16 mouse cellular contexts compared by ENCODE assay signal in the genomic region with DNA sequence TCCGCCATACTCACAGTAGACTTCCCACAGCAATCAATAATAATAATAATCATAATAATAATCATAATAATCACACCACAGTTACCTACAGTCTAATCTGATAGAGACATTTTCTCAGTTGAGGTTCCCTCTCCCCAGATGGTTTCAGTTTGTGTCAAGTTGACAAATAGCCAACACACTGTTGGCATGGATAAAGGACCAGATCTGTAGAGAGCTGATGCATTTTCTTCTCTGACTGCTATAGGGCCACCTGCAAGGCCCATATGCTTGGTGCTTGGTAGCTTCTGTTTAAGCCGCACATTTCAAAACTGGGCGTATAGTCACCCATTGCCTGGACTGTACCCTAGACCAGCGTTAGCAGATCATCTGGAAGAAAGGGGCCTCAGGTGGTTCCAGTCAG.
"Had no signal": no experiment of that assay in that cellular context is flagged by ENCODE, and none has a peak within 500 bp of the region (broad histone marks: within the 10 kb centered on the region; RNA-seq: fewer than 3 reads in every experiment).

No protein-coding gene starts in this region.

- H3K9ac ChIP-seq: lung, embryonic 15.5 days; midbrain, embryonic 13.5 days; midbrain, embryonic 15.5 days; neural tube, embryonic 12.5 days; stomach, embryonic 15.5 days had no signal

- H3K27ac ChIP-seq: lung, embryonic 15.5 days; macrophage; midbrain, embryonic 13.5 days; midbrain, embryonic 15.5 days; neural tube, embryonic 12.5 days; stomach, embryonic 15.5 days; stomach, postnatal 0 days had no signal

- ATAC-seq: lung, postnatal 0 days; midbrain, embryonic 13.5 days; midbrain, embryonic 15.5 days had no signal

- H3K4me2 ChIP-seq: lung, embryonic 15.5 days; midbrain, embryonic 11.5 days; midbrain, embryonic 13.5 days; midbrain, embryonic 15.5 days; neural tube, embryonic 12.5 days; stomach, embryonic 15.5 days had no signal

- H3K4me1 ChIP-seq: lung, embryonic 15.5 days; megakaryocyte, embryonic 14.5 days; midbrain, embryonic 13.5 days; midbrain, embryonic 15.5 days; neural tube, embryonic 12.5 days; stomach, embryonic 15.5 days had no signal

- H3K36me3 ChIP-seq: lung, embryonic 15.5 days; midbrain, embryonic 13.5 days; midbrain, embryonic 15.5 days; neural tube, embryonic 12.5 days; stomach, embryonic 15.5 days had no signal

- H3K27me3 ChIP-seq: lung, embryonic 15.5 days; megakaryocyte, embryonic 14.5 days; midbrain, embryonic 13.5 days; midbrain, embryonic 15.5 days; neural tube, embryonic 12.5 days; stomach, embryonic 15.5 days had no signal

- DNase-seq: lung, postnatal 14 days; lung, postnatal 36 days; right cerebral cortex, postnatal 14 days; thymus, adult 2 months; thymus, postnatal 25 days; thymus, postnatal 4 days had no signal

- H3K4me3 ChIP-seq: lung, embryonic 15.5 days; megakaryocyte, embryonic 14.5 days; midbrain, embryonic 13.5 days; midbrain, embryonic 15.5 days; neural tube, embryonic 12.5 days; stomach, embryonic 15.5 days had no signal

- H3K9me3 ChIP-seq: lung, embryonic 15.5 days; megakaryocyte, embryonic 14.5 days; midbrain, embryonic 13.5 days; midbrain, embryonic 15.5 days; neural tube, embryonic 12.5 days; stomach, embryonic 15.5 days had no signal
